Mouse (Mus musculus): Measurements from ENCODE around the gene Carf.
"Not testable (repeated sequence)": the region's sequence is repeated elsewhere in the genome, so short reads cannot be mapped to it uniquely, and the experiment has no call there.

The Carf gene

GRCm38 (mm10) chr1:60098024-60098781, at the start of gene Carf, which contains the start of gene Wdr12:
Gene Carf (plus strand): TSS chr1:60098247.
Gene Wdr12 (minus strand): TSS chr1:60098645.
- DNase-seq (ENCODE audit: low read depth, low spot score), result peak; percentile 94

- DNase-seq (ENCODE audit: low read depth, low spot score), result no peak
Observed at GRCm38 (mm10) chr1:60054659-60055058, 43.4 kb upstream of the Carf start.

- no peak for DNase-seq (ENCODE audit: low read depth, low spot score)
Observed at GRCm38 (mm10) chr1:60056310-60056709, 41.7 kb upstream of the Carf start.

- not testable (repeated sequence) for DNase-seq (ENCODE audit: low read depth, low spot score)
Observed at GRCm38 (mm10) chr1:60070725-60071124, 27.3 kb upstream of the Carf start.

GRCm38 (mm10) chr1:60074935-60075334, 23.1 kb upstream of the Carf start:
- DNase-seq (ENCODE audit: low read depth, low spot score), result no peak

GRCm38 (mm10) chr1:60075590-60075989, 22.5 kb upstream of the Carf start:
- no peak for DNase-seq (ENCODE audit: low read depth, low spot score)

- DNase-seq (ENCODE audit: low read depth, low spot score), result no peak
Observed at GRCm38 (mm10) chr1:60076411-60076810, 21.6 kb upstream of the Carf start.

- DNase-seq (ENCODE audit: low read depth, low spot score), result no peak
Observed at GRCm38 (mm10) chr1:60096572-60097276, 1.3 kb upstream of the Carf start.

GRCm38 (mm10) chr1:60097277-60098023, 597 bp upstream of the Carf start:
- DNase-seq (ENCODE audit: low read depth, low spot score), result peak; percentile 1

GRCm38 (mm10) chr1:60098839-60099238, 792 bp downstream of the Carf start:
- DNase-seq (ENCODE audit: low read depth, low spot score), result no peak

- no peak for DNase-seq (ENCODE audit: low read depth, low spot score)
Observed at GRCm38 (mm10) chr1:60104582-60104981, 6.5 kb downstream of the Carf start.

GRCm38 (mm10) chr1:60117721-60118455, 19.8 kb downstream of the Carf start:
- DNase-seq (ENCODE audit: low read depth, low spot score), result no peak

- no peak for DNase-seq (ENCODE audit: low read depth, low spot score)
Observed at GRCm38 (mm10) chr1:60137346-60137745, 39.3 kb downstream of the Carf start.

GRCm38 (mm10) chr1:60152700-60153099, 54.7 kb downstream of the Carf start:
- no peak for DNase-seq (ENCODE audit: low read depth, low spot score)

GRCm38 (mm10) chr1:60156651-60157050, 58.6 kb downstream of the Carf start:
- no peak for DNase-seq (ENCODE audit: low read depth, low spot score)

GRCm38 (mm10) chr1:60158411-60158810, 60.4 kb downstream of the Carf start:
- DNase-seq (ENCODE audit: low read depth, low spot score), result no peak

- no peak for DNase-seq (ENCODE audit: low read depth, low spot score)
Observed at GRCm38 (mm10) chr1:60163676-60164075, 65.6 kb downstream of the Carf start.

- DNase-seq (ENCODE audit: low read depth, low spot score), result no peak
Observed at GRCm38 (mm10) chr1:60169626-60170025, 71.6 kb downstream of the Carf start.

GRCm38 (mm10) chr1:60170251-60170650, 72.2 kb downstream of the Carf start:
- DNase-seq (ENCODE audit: low read depth, low spot score), result no peak

- DNase-seq (ENCODE audit: low read depth, low spot score), result no peak
Observed at GRCm38 (mm10) chr1:60173119-60173518, 75.1 kb downstream of the Carf start.

- DNase-seq (ENCODE audit: low read depth, low spot score), result not testable (repeated sequence)
Observed at GRCm38 (mm10) chr1:60177814-60178213, 79.8 kb downstream of the Carf start.

GRCm38 (mm10) chr1:60179376-60179775, 81.3 kb downstream of the Carf start:
- DNase-seq (ENCODE audit: low read depth, low spot score), result no peak
